Mouse (Mus musculus): Measurements from ENCODE around the gene Olfr545. TPM values are rescaled to one million over a fixed set of nuclear protein-coding genes. Genes with fewer than 3 reads are reported as not detected.

Olfr545 gene
- not detected in 2 replicates for polyA plus RNA-seq (2012; rRNA removed)

GRCm38 (mm10) chr7:102499473-102499872, at the start of gene Olfr545:
TSS of gene Olfr545 (minus strand) at chr7:102499573.
- TF ChIP-seq POLR2A (IDR thresholded peaks at IDR 0.05; ENCODE audit: low read depth, low read length) (no peak), CTCF (IDR thresholded peaks at IDR 0.05; ENCODE audit: extremely low read depth, insufficient read depth, insufficient read length, insufficient replicate concordance) (no peak)
- no peaks in the 10 kb centered on the region for H3K4me1 ChIP-seq (ENCODE audit: control insufficient read depth, insufficient read depth, insufficient read length)
- no peaks in the 10 kb centered on the region for H3K27me3 ChIP-seq (ENCODE audit: control insufficient read depth, insufficient read depth, low read length)
- H3K27ac ChIP-seq (ENCODE audit: insufficient read depth, low read length) = no peak within 1 kb of the TSS
- no peaks in the 10 kb centered on the region for H3K36me3 ChIP-seq (ENCODE audit: control insufficient read depth, insufficient read depth, low read length)
- WGBS = 79% methylated on average over 3 of the region's 3 CpGs
- no peak within 1 kb of the TSS for H3K4me3 ChIP-seq (ENCODE audit: extremely low read depth, insufficient read depth, insufficient read length)
- DNase-seq (ENCODE audit: low read depth in 1 of 2, low spot score in 2 of 2) = no peak

GRCm38 (mm10) chr7:102541251-102541650, 41.9 kb upstream of the Olfr545 start:
- Histone ChIP-seq H3K4me3 (ENCODE audit: extremely low read depth, insufficient read depth, insufficient read length) (no peak overlapping the region), H3K36me3 (ENCODE audit: control insufficient read depth, insufficient read depth, low read length) (no peaks in the 10 kb centered on the region), H3K27ac (ENCODE audit: insufficient read depth, low read length) (no peak overlapping the region), H3K4me1 (ENCODE audit: control insufficient read depth, insufficient read depth, insufficient read length) (no peaks in the 10 kb centered on the region), H3K27me3 (ENCODE audit: control insufficient read depth, insufficient read depth, low read length) (no peaks in the 10 kb centered on the region)
- no peak for TF ChIP-seq POLR2A (IDR thresholded peaks at IDR 0.05; ENCODE audit: low read depth, low read length)
- TF ChIP-seq CTCF (IDR thresholded peaks at IDR 0.05; ENCODE audit: extremely low read depth, insufficient read depth, insufficient read length, insufficient replicate concordance) = no peak
- WGBS = 54% methylated on average over 3 of the region's 3 CpGs
- no peak for DNase-seq (ENCODE audit: low read depth in 1 of 2, low spot score in 2 of 2)

- WGBS = 79% methylated on average over 2 of the region's 2 CpGs
Measured at GRCm38 (mm10) chr7:102540596-102540995, 41.2 kb upstream of the Olfr545 start, which contains the start of gene Olfr548-ps1. TSS of gene Olfr548-ps1 (plus strand) at chr7:102540896.

GRCm38 (mm10) chr7:102534449-102534848, 35.1 kb upstream of the Olfr545 start, which contains the start of gene Olfr547:
TSS of gene Olfr547 (plus strand) at chr7:102534749.
- no peaks in the 10 kb centered on the region for H3K4me1 ChIP-seq (ENCODE audit: control insufficient read depth, insufficient read depth, insufficient read length)
- 77% methylated on average over 1 of the region's 1 CpGs for WGBS
- no peak within 1 kb of the TSS for H3K4me3 ChIP-seq (ENCODE audit: extremely low read depth, insufficient read depth, insufficient read length)
- H3K27me3 ChIP-seq (ENCODE audit: control insufficient read depth, insufficient read depth, low read length) = no peaks in the 10 kb centered on the region
- TF ChIP-seq CTCF (IDR thresholded peaks at IDR 0.05; ENCODE audit: extremely low read depth, insufficient read depth, insufficient read length, insufficient replicate concordance) = no peak
- no peak for TF ChIP-seq POLR2A (IDR thresholded peaks at IDR 0.05; ENCODE audit: low read depth, low read length)
- no peak for DNase-seq (ENCODE audit: low read depth in 1 of 2, low spot score in 2 of 2)
- no peak within 1 kb of the TSS for H3K27ac ChIP-seq (ENCODE audit: insufficient read depth, low read length)
- H3K36me3 ChIP-seq (ENCODE audit: control insufficient read depth, insufficient read depth, low read length) = no peaks in the 10 kb centered on the region

More at GRCm38 (mm10) chr7:102540596-102540995, 41.2 kb upstream of the Olfr545 start, which contains the start of gene Olfr548-ps1:
- DNase-seq (ENCODE audit: low read depth in 1 of 2, low spot score in 2 of 2) = no peak
- no peak within 1 kb of the TSS for H3K4me3 ChIP-seq (ENCODE audit: extremely low read depth, insufficient read depth, insufficient read length)
- H3K27me3 ChIP-seq (ENCODE audit: control insufficient read depth, insufficient read depth, low read length) = no peaks in the 10 kb centered on the region
- no peak for TF ChIP-seq POLR2A (IDR thresholded peaks at IDR 0.05; ENCODE audit: low read depth, low read length)
- no peak for TF ChIP-seq CTCF (IDR thresholded peaks at IDR 0.05; ENCODE audit: extremely low read depth, insufficient read depth, insufficient read length, insufficient replicate concordance)
- no peak within 1 kb of the TSS for H3K27ac ChIP-seq (ENCODE audit: insufficient read depth, low read length)
- H3K36me3 ChIP-seq (ENCODE audit: control insufficient read depth, insufficient read depth, low read length) = no peaks in the 10 kb centered on the region
- no peaks in the 10 kb centered on the region for H3K4me1 ChIP-seq (ENCODE audit: control insufficient read depth, insufficient read depth, insufficient read length)

GRCm38 (mm10) chr7:102529052-102529451, 29.7 kb upstream of the Olfr545 start:
- H3K36me3 ChIP-seq (ENCODE audit: control insufficient read depth, insufficient read depth, low read length) = no peaks in the 10 kb centered on the region
- no peak for TF ChIP-seq CTCF (IDR thresholded peaks at IDR 0.05; ENCODE audit: extremely low read depth, insufficient read depth, insufficient read length, insufficient replicate concordance)
- no peak for TF ChIP-seq POLR2A (IDR thresholded peaks at IDR 0.05; ENCODE audit: low read depth, low read length)
- 47% methylated on average over 1 of the region's 1 CpGs for WGBS

GRCm38 (mm10) chr7:102517051-102517335, 17.6 kb upstream of the Olfr545 start:
- WGBS = 85% methylated on average over 2 of the region's 2 CpGs
- TF ChIP-seq POLR2A (IDR thresholded peaks at IDR 0.05; ENCODE audit: low read depth, low read length) = no peak
- TF ChIP-seq CTCF (IDR thresholded peaks at IDR 0.05; ENCODE audit: extremely low read depth, insufficient read depth, insufficient read length, insufficient replicate concordance) = no peak
- Histone ChIP-seq H3K4me1 (ENCODE audit: control insufficient read depth, insufficient read depth, insufficient read length) (peaks cover 4% of the 10 kb centered on the region), H3K4me3 (ENCODE audit: extremely low read depth, insufficient read depth, insufficient read length) (no peak overlapping the region), H3K27ac (ENCODE audit: insufficient read depth, low read length) (no peak overlapping the region), H3K36me3 (ENCODE audit: control insufficient read depth, insufficient read depth, low read length) (no peaks in the 10 kb centered on the region), H3K27me3 (ENCODE audit: control insufficient read depth, insufficient read depth, low read length) (0 out of 2 replicates have a peak, but pooled peaks cover 3% of the 10 kb centered on the region)
- DNase-seq (ENCODE audit: low read depth in 1 of 2, low spot score in 2 of 2) = no peak

More at GRCm38 (mm10) chr7:102529052-102529451, 29.7 kb upstream of the Olfr545 start:
- Histone ChIP-seq H3K27ac (ENCODE audit: insufficient read depth, low read length) (no peak overlapping the region), H3K4me1 (ENCODE audit: control insufficient read depth, insufficient read depth, insufficient read length) (no peaks in the 10 kb centered on the region), H3K4me3 (ENCODE audit: extremely low read depth, insufficient read depth, insufficient read length) (no peak overlapping the region), H3K27me3 (ENCODE audit: control insufficient read depth, insufficient read depth, low read length) (no peaks in the 10 kb centered on the region)
- DNase-seq (ENCODE audit: low read depth in 1 of 2, low spot score in 2 of 2) = no peak

DNA sequence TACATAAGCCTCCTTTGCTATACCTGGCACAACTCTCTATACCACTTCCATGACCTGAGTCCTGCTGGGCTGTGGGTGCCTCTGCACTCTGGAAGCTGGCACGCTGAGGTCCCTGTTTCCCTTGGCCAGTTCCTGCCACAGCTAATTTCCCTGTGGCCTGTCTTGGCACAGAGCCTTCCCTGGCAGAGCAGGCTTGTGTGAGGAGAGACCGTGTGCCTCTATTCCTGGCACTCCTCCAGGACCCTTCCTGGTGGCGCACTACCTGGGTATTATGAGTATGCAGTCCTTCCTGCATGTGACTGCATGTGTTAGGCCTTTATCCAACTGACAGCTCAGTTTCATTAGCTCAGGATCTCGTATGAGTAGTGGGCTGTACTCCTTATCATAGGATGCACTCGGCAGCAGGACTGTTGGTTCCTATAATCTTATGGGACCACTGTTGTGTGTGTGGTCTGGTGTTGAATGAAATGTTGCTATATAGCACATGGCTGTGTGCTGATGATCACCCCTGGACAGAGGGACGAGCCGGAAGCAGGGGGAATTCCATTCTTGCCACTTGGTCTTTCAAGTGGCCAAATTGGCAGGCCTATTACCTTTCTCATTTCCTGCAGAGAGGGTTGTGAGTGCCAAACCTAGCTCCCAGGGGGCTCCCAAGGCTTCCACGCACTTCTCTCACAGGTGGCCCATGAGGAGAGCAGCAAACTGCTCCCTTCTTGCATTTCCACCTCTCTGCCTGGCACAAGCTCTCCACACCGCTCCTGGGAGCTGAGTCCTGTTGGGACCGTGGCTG, 17.1 kb upstream of the Olfr545 start:
- H3K4me1 ChIP-seq (ENCODE audit: control insufficient read depth, insufficient read depth, insufficient read length) = peaks cover 4% of the 10 kb centered on the region
- WGBS = 66% methylated on average over 10 of the region's 10 CpGs
- 0 out of 2 replicates have a peak, but pooled peaks cover 3% of the 10 kb centered on the region for H3K27me3 ChIP-seq (ENCODE audit: control insufficient read depth, insufficient read depth, low read length)
- no peak for DNase-seq (ENCODE audit: low read depth in 1 of 2, low spot score in 2 of 2)
- no peaks in the 10 kb centered on the region for H3K36me3 ChIP-seq (ENCODE audit: control insufficient read depth, insufficient read depth, low read length)
- H3K27ac ChIP-seq (ENCODE audit: insufficient read depth, low read length) = no peak overlapping the region
- no peak for TF ChIP-seq CTCF (IDR thresholded peaks at IDR 0.05; ENCODE audit: extremely low read depth, insufficient read depth, insufficient read length, insufficient replicate concordance)
- TF ChIP-seq POLR2A (IDR thresholded peaks at IDR 0.05; ENCODE audit: low read depth, low read length) = no peak
- no peak overlapping the region for H3K4me3 ChIP-seq (ENCODE audit: extremely low read depth, insufficient read depth, insufficient read length)

Data from spleen, adult 2 months (tissue).